Mouse (Mus musculus): ENCODE data around the gene Olfr967.
"Not testable (repeated sequence)": the region's sequence is repeated elsewhere in the genome, so short reads cannot be mapped to it uniquely, and the experiment has no call there.

The Olfr967 gene

GRCm38 (mm10) chr9:39745949-39746348, at the start of gene Olfr967:
Gene Olfr967, plus strand, starts transcription at chr9:39746249.
- no peak for DNase-seq

- not testable (repeated sequence) for DNase-seq
These were observed 44.9 kb upstream of the Olfr967 start for GRCm38 (mm10) chr9:39701123-39701522.

GRCm38 (mm10) chr9:39707017-39707416, 39.0 kb upstream of the Olfr967 start, which contains the start of gene Olfr149:
Gene Olfr149, minus strand, starts transcription at chr9:39707117.
- DNase-seq, result no peak

GRCm38 (mm10) chr9:39708958-39709357, 37.1 kb upstream of the Olfr967 start:
- no peak for DNase-seq

- DNase-seq, result no peak
These were observed 35.0 kb upstream of the Olfr967 start, which contains the start of gene Olfr965 for GRCm38 (mm10) chr9:39711053-39711452. Gene Olfr965, plus strand, starts transcription at chr9:39711353.

GRCm38 (mm10) chr9:39730678-39731077, 15.4 kb upstream of the Olfr967 start, which contains the start of gene Olfr150:
Gene Olfr150, plus strand, starts transcription at chr9:39730978.
- DNase-seq, result no peak

- DNase-seq, result no peak
These were observed 5.3 kb upstream of the Olfr967 start for GRCm38 (mm10) chr9:39740741-39741140.

- no peak for DNase-seq
These were observed 379 bp downstream of the Olfr967 start for GRCm38 (mm10) chr9:39746428-39746827.

GRCm38 (mm10) chr9:39783153-39783552, 37.1 kb downstream of the Olfr967 start, which contains the start of gene Olfr968:
Gene Olfr968, minus strand, starts transcription at chr9:39783253.
- no peak for DNase-seq

- DNase-seq, result no peak
These were observed 44.5 kb downstream of the Olfr967 start, which contains the start of gene Olfr969 for GRCm38 (mm10) chr9:39790558-39790957. Gene Olfr969, plus strand, starts transcription at chr9:39790945.

All from kidney, adult 18-20 months (tissue).